In the genomic region with DNA sequence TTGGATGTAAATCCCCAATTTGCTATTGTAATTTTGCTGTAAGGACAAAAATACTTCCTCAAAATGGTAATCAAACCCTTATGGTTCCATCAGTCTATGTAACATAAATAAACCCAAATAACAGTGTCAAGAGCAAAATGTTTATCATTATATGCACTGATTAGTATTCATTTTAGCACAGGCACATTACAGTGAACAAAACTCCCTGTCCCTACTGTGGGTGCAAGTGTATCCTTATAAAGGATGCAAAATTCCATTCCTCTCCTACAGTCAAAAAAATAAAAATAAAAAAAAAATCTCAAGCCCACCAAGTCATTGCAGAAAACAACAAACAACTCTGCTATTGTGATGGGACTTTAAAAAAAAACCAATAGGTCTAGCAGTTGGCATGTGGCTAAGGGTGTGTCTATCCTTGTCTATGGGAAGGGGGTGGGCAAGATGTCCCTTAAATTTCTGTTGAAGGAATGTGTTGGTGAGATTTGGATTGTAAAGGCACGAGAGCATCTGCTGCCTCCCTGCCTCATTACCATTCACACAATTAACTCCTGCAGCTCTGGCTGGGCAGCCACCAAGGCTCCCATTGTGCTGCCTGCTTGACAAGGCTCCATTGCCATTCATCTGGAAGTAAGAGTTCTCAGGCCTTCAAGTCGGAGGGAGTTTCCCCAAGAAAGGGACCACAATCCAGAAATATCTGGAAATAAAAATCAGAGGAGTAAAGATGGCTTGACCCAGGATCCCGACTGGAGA, we compare ENCODE assay signal across 17 mouse cellular contexts. TPM values are rescaled to one million over a fixed set of nuclear protein-coding genes. Genes with fewer than 3 reads are reported as not detected.
DNase-seq lines count a peak whose midpoint lies in the region; ATAC-seq lines count a peak whose summit lies in the region.
"Had no signal": no experiment of that assay in that cellular context is flagged by ENCODE, and none has a peak within 500 bp of the region (broad histone marks: within the 10 kb centered on the region; RNA-seq: fewer than 3 reads in every experiment).

No protein-coding gene starts in this region.

- H3K9me3 ChIP-seq in embryonic facial prominence, embryonic 10.5 days = no peaks in the 10 kb centered on the region
- H3K9me3 ChIP-seq in hindbrain, embryonic 12.5 days (replicated peaks) = no peaks in the 10 kb centered on the region
- H3K9me3 ChIP-seq in midbrain, embryonic 16.5 days (replicated peaks; ENCODE audit: control insufficient read depth, low read length, poor library complexity, severe bottlenecking) = no peaks in the 10 kb centered on the region
- H3K9me3 ChIP-seq: limb, embryonic 10.5 days; megakaryocyte, embryonic 14.5 days had no signal

- H3K36me3 ChIP-seq in embryonic facial prominence, embryonic 10.5 days (replicated peaks) = no peaks in the 10 kb centered on the region
- H3K36me3 ChIP-seq in hindbrain, embryonic 12.5 days = no peaks in the 10 kb centered on the region
- H3K36me3 ChIP-seq in midbrain, embryonic 16.5 days (ENCODE audit: control insufficient read depth, insufficient read depth, low read length) = no peaks in the 10 kb centered on the region
- H3K36me3 ChIP-seq: limb, embryonic 10.5 days had no signal

- no peak overlapping the region for H3K4me2 ChIP-seq in hindbrain, embryonic 12.5 days (replicated peaks)
- no peak overlapping the region for H3K4me2 ChIP-seq in midbrain, embryonic 16.5 days (ENCODE audit: low read length)

- peaks cover 20% of the 10 kb centered on the region for H3K4me1 ChIP-seq in embryonic facial prominence, embryonic 10.5 days
- peaks cover 12% of the 10 kb centered on the region for H3K4me1 ChIP-seq in hindbrain, embryonic 12.5 days
- H3K4me1 ChIP-seq in midbrain, embryonic 16.5 days (ENCODE audit: control insufficient read depth, insufficient read depth, low read length) = no peaks in the 10 kb centered on the region
- H3K4me1 ChIP-seq: megakaryocyte, embryonic 14.5 days had no signal

- H3K27ac ChIP-seq in embryonic facial prominence, embryonic 10.5 days (replicated peaks) = peak overlapping the region; percentile 30; the same call in 1 of the 2 replicates
- H3K27ac ChIP-seq in hindbrain, embryonic 12.5 days = peak overlapping the region; percentile 30; the same call in 1 of the 2 replicates
- no peak overlapping the region for H3K27ac ChIP-seq in midbrain, embryonic 16.5 days (ENCODE audit: low read length)
- H3K27ac ChIP-seq: limb, embryonic 10.5 days had no signal

- no peaks in the 10 kb centered on the region for H3K27me3 ChIP-seq in embryonic facial prominence, embryonic 10.5 days (replicated peaks; ENCODE audit: low read depth, poor library complexity, severe bottlenecking)
- no peaks in the 10 kb centered on the region for H3K27me3 ChIP-seq in hindbrain, embryonic 12.5 days
- no peaks in the 10 kb centered on the region for H3K27me3 ChIP-seq in midbrain, embryonic 16.5 days (ENCODE audit: control insufficient read depth, insufficient read depth, low read depth, low read length)
- H3K27me3 ChIP-seq: CH12.LX; megakaryocyte, embryonic 14.5 days had no signal

- peak; percentile 47 for DNase-seq in R1 (ENCODE audit: low read depth, low spot score)
- peak; percentile 17 for DNase-seq in embryonic facial prominence, embryonic 10.5 days (ENCODE audit: low spot score)
- no peak for DNase-seq in gastrocnemius, adult 8-10 months (ENCODE audit: low spot score in 2 of 2)
- no peak for DNase-seq in adrenal gland, postnatal 25 days
- DNase-seq: cerebellum, adult 11 months; gastrocnemius, postnatal 25 days; heart, postnatal 14 days; kidney, adult 8-10 months; layer of hippocampus, adult 9-11 months; liver, postnatal 0 days; thymus, postnatal 25 days had no signal

- no peak overlapping the region for H3K9ac ChIP-seq in hindbrain, embryonic 12.5 days
- H3K9ac ChIP-seq in midbrain, embryonic 16.5 days (ENCODE audit: low read depth, low read length) = no peak overlapping the region
- H3K9ac ChIP-seq: liver, postnatal 0 days had no signal

- H3K4me3 ChIP-seq in embryonic facial prominence, embryonic 10.5 days = no peak overlapping the region
- H3K4me3 ChIP-seq in hindbrain, embryonic 12.5 days = no peak overlapping the region
- H3K4me3 ChIP-seq in midbrain, embryonic 16.5 days (ENCODE audit: low read depth, low read length) = no peak overlapping the region
- H3K4me3 ChIP-seq: limb, embryonic 10.5 days; megakaryocyte, embryonic 14.5 days had no signal

- WGBS in embryonic facial prominence, embryonic 10.5 days = 14% methylated on average over 3 of the region's 3 CpGs
- 16% methylated on average over 3 of the region's 3 CpGs for WGBS in hindbrain, embryonic 12.5 days
- 6% methylated on average over 3 of the region's 3 CpGs for WGBS in midbrain, embryonic 16.5 days

- peak; percentile 93 for ATAC-seq in hindbrain, embryonic 12.5 days (ENCODE audit: low FRiP score)
- ATAC-seq in midbrain, embryonic 16.5 days = peak; percentile 70; the same call in 1 of the 2 replicates
- ATAC-seq in granulocyte monocyte progenitor cell, adult 5-6 weeks (replicated peaks; ENCODE audit: poor library complexity, severe bottlenecking) = no peak
- ATAC-seq: liver, postnatal 0 days had no signal

RNA-seq across cellular contexts. Expression of a gene that starts 12.0 kb away (rescaled TPM):
- polyA plus RNA-seq in embryonic facial prominence, embryonic 10.5 days (2016; fragmentation: Nextera tagmentation; extraction: Ambion mirVana) = 73.7 and 82.8 TPM in 2 replicates
- polyA plus RNA-seq in hindbrain, embryonic 12.5 days (2016; fragmentation: Nextera tagmentation; extraction: Ambion mirVana) = 78.8 and 83.6 TPM in 2 replicates
- 39.3 and 43.7 TPM in 2 replicates for polyA plus RNA-seq in midbrain, embryonic 16.5 days (2015; fragmentation: Nextera tagmentation; extraction: Ambion mirVana)
- total RNA-seq in gastrocnemius, adult 8-10 months (2022) = 1 to 10 TPM; 1.7 to 3.3 (median 1.9) TPM
- total RNA-seq in granulocyte monocyte progenitor cell, adult 5-6 weeks (2014; fragmentation: Nextera tagmentation) = not detected in 2 replicates
- total RNA-seq in granulocyte monocyte progenitor cell, adult 5-6 weeks (2017) = not detected in 2 replicates
- total RNA-seq in adrenal gland, postnatal 25 days (2021) = 7.2 and 7.7 TPM in 2 replicates
- total RNA-seq: CH12.LX had no signal

Comparison
In these comparisons a context has a peak if more than half of its experiments do, and no peak if none do; other contexts are left out.
1. DNase-seq: peak in R1 (single experiment) and embryonic facial prominence, embryonic 10.5 days (single experiment); none in gastrocnemius, adult 8-10 months (0 of 2) and adrenal gland, postnatal 25 days (single experiment).